Mouse (Mus musculus) heart, postnatal 0 days (tissue): ENCODE measurements around the gene Mmp2. TPM values are rescaled to one million over a fixed set of nuclear protein-coding genes. Genes with fewer than 3 reads are reported as not detected.
"Not testable (repeated sequence)": the region's sequence is repeated elsewhere in the genome, so short reads cannot be mapped to it uniquely, and the experiment has no call there.

Experiments
- ATAC-seq: fragments of 200-750 bp; cut with Nextera tagmentation; 2 replicates; pipeline ENCODE4 v1.8.0; 2017; ENCODE audit warnings: low read depth, moderate number of reproducible peaks, moderate library complexity; ENCODE audit not compliant: insufficient read depth
- DNase-seq: peaks from one replicate; pipeline ENCODE4 v3.0.0-alpha.2; 2016; ENCODE audit warnings: low spot score
- H3K27ac ChIP-seq: fragments of 300-500 bp; sonication (generic); 2 replicates; pipeline ENCODE4 v1.5.1; 2014; ENCODE audit warnings: low read depth, mild to moderate bottlenecking
- H3K27me3 ChIP-seq: fragments of 300-500 bp; sonication (generic); 2 replicates; pipeline ENCODE4 v1.6.1; 2014; ENCODE audit warnings: low read length, mixed read lengths; ENCODE audit not compliant: control insufficient read depth, insufficient read depth
- H3K36me3 ChIP-seq: fragments of 300-500 bp; sonication (generic); replicated peaks from 2 replicates; pipeline ENCODE4 v1.6.1; 2014; ENCODE audit warnings: low read length, mixed read lengths; ENCODE audit not compliant: control insufficient read depth, insufficient read depth
- H3K4me1 ChIP-seq: fragments of 300-500 bp; sonication (generic); 2 replicates; pipeline ENCODE4 v1.6.1; 2014; ENCODE audit warnings: antibody characterized with exemption; ENCODE audit not compliant: control insufficient read depth, insufficient read depth
- H3K4me2 ChIP-seq: fragments of 300-500 bp; sonication (generic); 2 replicates; pipeline ENCODE4 v1.6.1; 2014; ENCODE audit warnings: low read depth, mild to moderate bottlenecking, low read length, moderate library complexity
- H3K4me3 ChIP-seq: fragments of 300-500 bp; sonication (generic); 2 replicates; pipeline ENCODE4 v1.5.1; 2014; ENCODE audit warnings: low read depth, low read length
- H3K9ac ChIP-seq: fragments of 300-500 bp; sonication (generic); replicated peaks from 2 replicates; pipeline ENCODE4 v1.6.1; 2014; ENCODE audit warnings: low read depth, low read length, mixed read lengths
- H3K9me3 ChIP-seq: fragments of 300-500 bp; sonication (generic); replicated peaks from 2 replicates; pipeline ENCODE4 v1.6.1; 2016; ENCODE audit warnings: low read length; ENCODE audit not compliant: control insufficient read depth
- CTCF ChIP-seq: IDR thresholded peaks from 2 replicates; pipeline ENCODE4 v1.5.1; 2016; ENCODE audit warnings: antibody characterized with exemption, control low read depth, low read depth
- EP300 ChIP-seq: IDR thresholded peaks from 2 replicates; pipeline ENCODE4 v1.6.1; 2016; ENCODE audit warnings: antibody characterized with exemption, low read depth
- WGBS: fragments of 180-500 bp; shearing (Covaris S2); extraction: QIAGEN DNeasy Blood & Tissue Kit; methylation state at CpG from one replicate; pipeline ENCODE4 v1.1.7; 2014; 5-methylcytosine and 5-hydroxymethylcytosine counted together
- polyA plus RNA-seq: library from polyadenylated mRNA; unstranded; fragments of >200 nt; fragmentation: Nextera tagmentation; extraction: Ambion mirVana; gene quantifications from 2 replicates; pipeline ENCODE4 v1.2.1, GENCODE M21; 2015
- total RNA-seq: library from RNA; depleted of rRNA; stranded (reverse); fragments of >200 nt; gene quantifications from 2 replicates; pipeline ENCODE4 v1.2.3, GENCODE M21; 2014; ENCODE audit warnings: low replicate concordance

The Mmp2 gene
- total and polyA plus RNA-seq, 2 experiments from 2014 or later, result 83.6 to 113 TPM

DNA sequence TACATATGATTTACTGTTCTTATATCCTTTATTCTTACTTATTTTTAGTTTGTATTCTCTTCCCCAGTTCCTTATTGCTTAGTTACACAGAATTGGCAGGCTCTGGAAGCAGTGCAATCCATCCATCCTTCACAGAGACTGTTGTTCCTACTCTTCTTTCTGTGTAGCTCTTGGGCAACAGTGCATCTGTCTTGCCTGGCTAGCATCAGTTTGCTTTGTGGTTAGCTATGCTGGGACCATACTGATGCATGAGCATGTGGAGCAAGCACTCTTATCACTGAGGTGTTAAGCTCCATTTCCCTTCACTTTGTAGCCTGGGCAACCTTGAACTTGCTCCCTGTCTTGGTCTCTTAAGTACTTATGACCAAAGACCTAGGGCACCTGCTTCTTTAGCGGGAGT lies 34.9 kb downstream of the Mmp2 start:
- WGBS, result 80% methylated on average over 1 of the region's 1 CpGs
- no peaks in the 10 kb centered on the region for H3K36me3 ChIP-seq
- no peaks in the 10 kb centered on the region for H3K9me3 ChIP-seq
- no peak overlapping the region for H3K9ac ChIP-seq
- H3K27me3 ChIP-seq, result no peaks in the 10 kb centered on the region
- H3K4me3 ChIP-seq, result no peak overlapping the region
- H3K4me2 ChIP-seq, result no peak overlapping the region
- DNase-seq, result no peak
- H3K27ac ChIP-seq, result no peak overlapping the region
- ATAC-seq, result no peak
- H3K4me1 ChIP-seq, result no peaks in the 10 kb centered on the region
- no peak for TF ChIP-seq EP300
- TF ChIP-seq CTCF, result no peak

DNA sequence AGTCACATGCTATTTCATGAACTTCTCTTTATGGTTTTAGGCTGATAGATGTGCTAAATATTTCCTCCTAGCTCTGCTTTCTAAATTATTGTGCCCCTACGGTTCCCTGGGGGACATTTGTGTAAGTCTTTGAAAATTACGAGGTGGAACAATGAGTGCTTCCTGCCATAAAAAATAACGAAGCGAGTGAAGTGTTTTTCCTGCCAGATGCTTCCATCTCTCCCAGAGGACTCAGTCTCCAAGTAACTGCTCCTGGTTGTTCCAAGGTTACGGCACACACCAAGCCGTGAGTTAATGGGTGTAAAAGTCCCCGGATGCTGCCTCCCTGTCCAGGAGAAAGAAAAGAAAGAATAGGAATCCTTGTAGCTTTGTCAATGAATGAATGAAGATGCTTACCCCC lies 43.2 kb downstream of the Mmp2 start:
- Histone ChIP-seq H3K27me3 (no peaks in the 10 kb centered on the region), H3K4me1 (no peaks in the 10 kb centered on the region), H3K27ac (no peak overlapping the region), H3K4me3 (no peak overlapping the region), H3K9ac (no peak overlapping the region), H3K9me3 (no peaks in the 10 kb centered on the region), H3K4me2 (no peak overlapping the region), H3K36me3 (no peaks in the 10 kb centered on the region)
- no peak for DNase-seq
- no peak for ATAC-seq
- TF ChIP-seq CTCF (no peak), EP300 (no peak)
- WGBS, result 57% methylated on average over 7 of the region's 7 CpGs

DNA sequence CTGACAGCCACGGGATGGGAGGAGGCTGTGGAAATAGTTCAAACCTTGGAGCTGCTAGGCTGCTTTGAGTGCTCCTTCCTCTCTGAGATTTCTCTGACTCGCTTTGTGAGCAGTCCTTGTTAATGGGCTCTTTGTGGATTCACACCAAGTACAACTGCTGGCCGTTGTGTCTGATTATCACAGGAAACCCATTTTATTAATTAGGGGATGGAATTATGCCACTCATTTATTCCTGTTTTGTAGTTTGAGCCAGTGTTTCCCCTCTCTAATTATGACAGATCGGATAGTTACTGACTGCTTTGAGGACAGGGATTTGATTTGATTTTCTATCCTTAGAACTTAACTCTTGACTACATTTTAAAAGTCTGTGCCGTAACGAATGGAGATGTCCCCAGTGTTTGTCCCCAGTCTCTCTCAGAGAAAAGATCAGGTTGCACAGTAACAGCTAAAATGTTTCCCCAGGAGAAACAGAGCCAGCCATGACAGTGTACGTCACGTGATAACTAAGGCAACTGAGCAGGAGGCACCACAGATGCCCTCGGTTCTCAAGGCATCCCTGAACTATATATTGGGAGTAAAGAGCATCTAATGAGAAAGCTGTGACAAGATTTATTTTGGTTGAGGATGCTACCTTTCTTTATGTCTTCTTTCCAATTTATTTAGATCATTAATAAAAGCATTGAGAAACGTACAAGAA lies 45.1 kb downstream of the Mmp2 start:
- no peak overlapping the region for H3K4me2 ChIP-seq
- no peaks in the 10 kb centered on the region for H3K4me1 ChIP-seq
- no peaks in the 10 kb centered on the region for H3K36me3 ChIP-seq
- no peak for TF ChIP-seq EP300
- TF ChIP-seq CTCF, result no peak
- H3K4me3 ChIP-seq, result no peak overlapping the region
- WGBS, result 71% methylated on average over 10 of the region's 10 CpGs
- ATAC-seq, result no peak
- H3K9ac ChIP-seq, result no peak overlapping the region
- no peaks in the 10 kb centered on the region for H3K9me3 ChIP-seq
- H3K27me3 ChIP-seq, result no peaks in the 10 kb centered on the region
- H3K27ac ChIP-seq, result no peak overlapping the region
- no peak for DNase-seq

DNA sequence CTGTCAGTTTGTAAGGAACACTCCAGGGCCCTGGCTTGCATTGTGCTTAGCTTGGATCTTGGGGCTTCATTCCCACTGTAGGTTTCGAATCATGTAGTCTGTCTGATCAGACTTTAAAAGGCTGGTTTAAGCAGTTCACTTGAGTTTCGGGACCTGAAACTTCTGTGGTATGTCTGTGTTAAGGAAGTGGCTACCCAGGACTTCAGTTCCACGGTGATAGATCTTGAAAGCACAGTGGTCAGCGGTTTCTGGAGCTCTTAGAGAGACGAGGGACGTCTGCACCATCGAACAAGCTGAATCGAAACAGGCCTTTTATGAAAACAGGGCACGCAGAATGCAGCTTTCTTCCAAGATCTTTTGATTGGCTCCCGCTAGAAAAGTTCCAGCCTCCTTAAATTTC lies 48.7 kb downstream of the Mmp2 start:
- no peak overlapping the region for H3K4me3 ChIP-seq
- no peak for TF ChIP-seq EP300
- TF ChIP-seq CTCF, result no peak
- H3K36me3 ChIP-seq, result no peaks in the 10 kb centered on the region
- no peaks in the 10 kb centered on the region for H3K4me1 ChIP-seq
- H3K27me3 ChIP-seq, result no peaks in the 10 kb centered on the region
- no peak overlapping the region for H3K27ac ChIP-seq
- ATAC-seq (no peak), DNase-seq (no peak)
- 79% methylated on average over 10 of the region's 10 CpGs for WGBS
- no peak overlapping the region for H3K4me2 ChIP-seq
- H3K9ac ChIP-seq, result no peak overlapping the region
- H3K9me3 ChIP-seq, result no peaks in the 10 kb centered on the region

- Histone ChIP-seq H3K4me3 (no peak overlapping the region), H3K4me1 (no peaks in the 10 kb centered on the region), H3K27me3 (no peaks in the 10 kb centered on the region), H3K4me2 (no peak overlapping the region), H3K9me3 (no peaks in the 10 kb centered on the region), H3K36me3 (no peaks in the 10 kb centered on the region), H3K9ac (no peak overlapping the region), H3K27ac (no peak overlapping the region)
- no peak for TF ChIP-seq EP300
- TF ChIP-seq CTCF, result no peak
- no peak for ATAC-seq
- DNase-seq, result no peak
- WGBS, result 52% methylated on average over 4 of the region's 4 CpGs
Measured at GRCm38 (mm10) chr8:92881247-92881646, 54.2 kb downstream of the Mmp2 start.

DNA sequence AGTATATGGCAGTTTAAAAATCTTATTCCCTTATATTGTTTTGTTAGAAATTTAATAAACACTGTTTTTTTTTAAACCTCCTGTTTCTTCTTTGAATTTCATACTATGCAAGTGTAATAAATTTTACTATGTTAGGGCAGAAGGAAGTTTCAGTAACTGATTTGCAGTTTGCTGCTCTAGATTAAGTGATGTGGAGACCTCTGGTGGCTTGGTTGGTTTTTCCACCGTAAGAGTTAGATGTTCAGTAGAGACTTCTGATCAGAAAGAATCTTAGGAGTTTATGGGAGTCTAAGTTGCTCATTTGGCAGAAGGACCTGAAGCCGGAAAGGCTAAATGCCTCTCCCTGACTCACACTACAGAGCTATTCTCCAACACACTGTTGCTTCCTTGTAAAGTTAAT lies 56.7 kb downstream of the Mmp2 start:
- H3K9ac ChIP-seq, result no peak overlapping the region
- TF ChIP-seq EP300, result no peak
- TF ChIP-seq CTCF, result peak; percentile 42
- 54% methylated on average over 2 of the region's 2 CpGs for WGBS
- DNase-seq, result no peak
- no peaks in the 10 kb centered on the region for H3K9me3 ChIP-seq
- ATAC-seq, result no peak
- H3K27ac ChIP-seq, result no peak overlapping the region
- H3K4me1 ChIP-seq, result no peaks in the 10 kb centered on the region
- no peaks in the 10 kb centered on the region for H3K27me3 ChIP-seq
- H3K4me2 ChIP-seq, result no peak overlapping the region
- H3K4me3 ChIP-seq, result no peak overlapping the region
- no peaks in the 10 kb centered on the region for H3K36me3 ChIP-seq

DNA sequence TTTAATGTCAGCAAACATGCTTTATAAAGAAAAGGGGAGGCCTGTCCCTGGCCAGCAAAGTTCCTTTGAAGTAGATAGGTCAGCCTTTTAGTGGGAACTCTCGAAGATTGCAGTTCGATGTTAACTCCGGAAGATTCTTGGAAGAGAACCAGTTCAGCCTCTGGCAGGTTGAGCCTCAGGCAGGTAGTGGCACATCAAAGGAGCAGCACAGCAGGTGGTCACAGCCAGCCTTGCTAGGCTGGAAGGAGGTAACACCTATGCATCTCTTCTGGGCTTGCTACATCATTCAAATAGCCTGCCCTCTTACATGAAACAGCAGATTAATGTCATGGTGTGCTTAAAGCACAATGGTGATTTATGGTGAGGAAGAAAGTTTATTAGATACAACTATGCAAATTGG lies 65.1 kb downstream of the Mmp2 start:
- H3K27me3 ChIP-seq, ATAC-seq, H3K4me2 ChIP-seq: not testable (repeated sequence)

More for the DNA sequence above, 65.1 kb downstream of the Mmp2 start:
- 61% methylated on average over 3 of the region's 3 CpGs for WGBS
- H3K9ac ChIP-seq, H3K36me3 ChIP-seq, H3K4me3 ChIP-seq, H3K27ac ChIP-seq, H3K4me1 ChIP-seq, H3K9me3 ChIP-seq, DNase-seq: not testable (repeated sequence)
